ENCODE assay signal across 9 mouse cellular contexts in the genomic region with DNA sequence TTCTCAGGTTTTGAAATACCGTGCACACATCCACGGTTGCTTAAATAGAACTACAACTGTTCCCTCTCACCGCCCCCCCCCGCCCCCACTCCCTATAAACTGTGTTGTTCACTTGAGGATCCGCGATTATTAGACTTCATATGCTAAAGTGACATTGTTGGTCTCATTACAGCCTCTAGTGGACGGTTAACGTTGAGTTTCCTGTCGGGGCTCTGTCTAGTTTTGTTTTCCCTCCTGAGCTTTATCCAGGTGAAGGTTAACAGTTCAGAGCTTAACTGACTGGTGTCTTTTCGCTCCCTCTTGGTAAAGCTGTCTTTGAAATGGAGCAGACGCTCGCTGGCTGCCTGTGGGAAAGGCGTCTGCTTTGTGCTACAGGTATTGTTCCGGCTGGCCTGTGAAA. TPM values are rescaled to one million over a fixed set of nuclear protein-coding genes. Genes with fewer than 3 reads are reported as not detected.
DNase-seq lines count a peak whose midpoint lies in the region; ATAC-seq and TF ChIP-seq lines count a peak whose summit lies in the region.
"Had no signal": no experiment of that assay in that cellular context is flagged by ENCODE, and none has a peak within 500 bp of the region (broad histone marks: within the 10 kb centered on the region; RNA-seq: fewer than 3 reads in every experiment).

No protein-coding gene starts in this region.

- H3K4me3 ChIP-seq in forebrain, embryonic 15.5 days = peak overlapping the region; percentile 71; the same call in 1 of the 2 replicates
- peak overlapping the region; percentile 94 for H3K4me3 ChIP-seq in intestine, embryonic 16.5 days (ENCODE audit: low read length)
- H3K4me3 ChIP-seq in lung, postnatal 0 days (ENCODE audit: low read depth, low read length) = peak overlapping the region; percentile 98

- H3K27me3 ChIP-seq in forebrain, embryonic 15.5 days = 0 out of 2 replicates have a peak, but pooled peaks cover 2% of the 10 kb centered on the region
- H3K27me3 ChIP-seq in intestine, embryonic 16.5 days (replicated peaks; ENCODE audit: control insufficient read depth, insufficient read depth, low read length) = no peaks in the 10 kb centered on the region
- no peaks in the 10 kb centered on the region for H3K27me3 ChIP-seq in lung, postnatal 0 days (replicated peaks; ENCODE audit: insufficient read depth, low read length)
- H3K27me3 ChIP-seq: Patski had no signal

- H3K36me3 ChIP-seq in forebrain, embryonic 15.5 days = no peaks in the 10 kb centered on the region
- no peaks in the 10 kb centered on the region for H3K36me3 ChIP-seq in intestine, embryonic 16.5 days (ENCODE audit: control insufficient read depth, insufficient read depth, low read length)
- no peaks in the 10 kb centered on the region for H3K36me3 ChIP-seq in lung, postnatal 0 days (ENCODE audit: insufficient read depth, low read length)

- DNase-seq in adrenal gland, postnatal 14 days = peak; percentile 37
- no peak for DNase-seq in adrenal gland, adult 18-20 months (ENCODE audit: low spot score in 2 of 2)
- DNase-seq in adipocyte (ENCODE audit: low spot score) = peak; percentile 75
- DNase-seq in lung, postnatal 0 days (ENCODE audit: low spot score) = peak; percentile 86
- DNase-seq in skeletal muscle tissue, adult 2 months (ENCODE audit: low read depth, low spot score) = peak; percentile 30
- no peak for DNase-seq in layer of hippocampus, adult 9-10 months (ENCODE audit: low spot score)

- peak overlapping the region; percentile 77 for H3K4me2 ChIP-seq in forebrain, embryonic 15.5 days (replicated peaks)
- peak overlapping the region; percentile 73 for H3K4me2 ChIP-seq in intestine, embryonic 16.5 days (ENCODE audit: low read depth, low read length)
- peak overlapping the region; percentile 85 for H3K4me2 ChIP-seq in lung, postnatal 0 days (replicated peaks; ENCODE audit: low read depth, low read length)

- TF ChIP-seq CTCF in lung, postnatal 0 days (IDR thresholded peaks at IDR 0.05) = peak; percentile 81

- H3K4me1 ChIP-seq in forebrain, embryonic 15.5 days = peaks cover 30% of the 10 kb centered on the region
- H3K4me1 ChIP-seq in intestine, embryonic 16.5 days (ENCODE audit: control insufficient read depth, insufficient read depth, low read length) = peaks cover 17% of the 10 kb centered on the region
- H3K4me1 ChIP-seq in lung, postnatal 0 days (ENCODE audit: insufficient read depth, low read depth, low read length) = peaks cover 12% of the 10 kb centered on the region; the same call in 1 of the 2 replicates

- H3K9ac ChIP-seq in forebrain, embryonic 15.5 days (replicated peaks) = no peak overlapping the region
- peak overlapping the region; percentile 45; the same call in 1 of the 2 replicates for H3K9ac ChIP-seq in intestine, embryonic 16.5 days (ENCODE audit: low read depth, low read length)
- no peak overlapping the region for H3K9ac ChIP-seq in lung, postnatal 0 days (replicated peaks; ENCODE audit: low read depth)

- no peaks in the 10 kb centered on the region for H3K9me3 ChIP-seq in forebrain, embryonic 15.5 days
- H3K9me3 ChIP-seq in intestine, embryonic 16.5 days (ENCODE audit: control insufficient read depth, low read length) = no peaks in the 10 kb centered on the region
- H3K9me3 ChIP-seq in lung, postnatal 0 days (ENCODE audit: low read length) = no peaks in the 10 kb centered on the region

- WGBS in forebrain, embryonic 15.5 days = 2% methylated on average over 14 of the region's 14 CpGs
- 3% methylated on average over 14 of the region's 14 CpGs for WGBS in intestine, embryonic 16.5 days
- WGBS in lung, postnatal 0 days = 6% methylated on average over 14 of the region's 14 CpGs

- ATAC-seq in forebrain, embryonic 15.5 days (replicated peaks) = no peak
- ATAC-seq in intestine, embryonic 16.5 days = no peak
- no peak for ATAC-seq in lung, postnatal 0 days
- ATAC-seq: Patski had no signal

- TF ChIP-seq EP300 in lung, postnatal 0 days (IDR thresholded peaks at IDR 0.05) = no peak

- 0 out of 2 replicates have a peak overlapping the region, but pooled peaks have one; percentile 11 for H3K27ac ChIP-seq in forebrain, embryonic 15.5 days (replicated peaks)
- 0 out of 2 replicates have a peak overlapping the region, but pooled peaks have one; percentile 45 for H3K27ac ChIP-seq in intestine, embryonic 16.5 days (ENCODE audit: low read length)
- H3K27ac ChIP-seq in lung, postnatal 0 days (ENCODE audit: low read length) = no peak overlapping the region

RNA-seq across cellular contexts. Expression of a gene that starts 1.8 kb away (rescaled TPM):
- total RNA-seq in adrenal gland, postnatal 14 days (2021) = 32.4 and 34.6 TPM in 2 replicates
- total RNA-seq in adrenal gland, adult 18-20 months (2021) = 10 to 100 TPM; 27.4 to 30.4 TPM
- polyA plus RNA-seq in forebrain, embryonic 15.5 days (2015; fragmentation: Nextera tagmentation; extraction: Ambion mirVana) = 11.6 and 12.8 TPM in 2 replicates
- 5.0 and 5.3 TPM in 2 replicates for polyA plus RNA-seq in intestine, embryonic 16.5 days (2015; fragmentation: Nextera tagmentation; extraction: Ambion mirVana)
- 11.9 and 14.7 TPM in 2 replicates for polyA plus RNA-seq in lung, postnatal 0 days (2015; fragmentation: Nextera tagmentation; extraction: Ambion mirVana)

Comparison
In these comparisons a context has a peak if more than half of its experiments do, and no peak if none do; other contexts are left out.
1. DNase-seq: peak in adrenal gland, postnatal 14 days (single experiment), adipocyte (single experiment), lung, postnatal 0 days (single experiment) and skeletal muscle tissue, adult 2 months (single experiment); none in adrenal gland, adult 18-20 months (0 of 2) and layer of hippocampus, adult 9-10 months (single experiment).
2. Peak in every context shown above with its lines, with median percentiles within 50 percentile points of each other: H3K4me2 ChIP-seq and H3K4me3 ChIP-seq.